Mouse (Mus musculus): ENCODE results near the gene Acvr2a. TPM values are rescaled to one million over a fixed set of nuclear protein-coding genes. Genes with fewer than 3 reads are reported as not detected.

Gene Acvr2a
- polyA plus RNA-seq, 1 experiment from 2014 or later: 26.2 TPM

- H3K27me3 ChIP-seq: no peaks in the 10 kb centered on the region
- H3K4me1 ChIP-seq (replicated peaks): peaks cover 3% of the 10 kb centered on the region; the same call in 1 of the 2 replicates
- no peak overlapping the region for H3K4me3 ChIP-seq (replicated peaks)
- H3K36me3 ChIP-seq: peaks cover 5% of the 10 kb centered on the region; the same call in 1 of the 2 replicates
- no peak overlapping the region for H3K4me2 ChIP-seq
- 0 out of 2 replicates have a peak overlapping the region, but pooled peaks have one; percentile 24 for H3K27ac ChIP-seq
- no peak overlapping the region for H3K9ac ChIP-seq (replicated peaks)
- H3K9me3 ChIP-seq: no peaks in the 10 kb centered on the region
- ATAC-seq (ENCODE audit: insufficient number of reproducible peaks, insufficient read depth, low FRiP score, low TSS enrichment, low read depth): no peak
Observed at GRCm38 (mm10) chr2:48885945-48886344, 72.0 kb downstream of the Acvr2a start.

DNA sequence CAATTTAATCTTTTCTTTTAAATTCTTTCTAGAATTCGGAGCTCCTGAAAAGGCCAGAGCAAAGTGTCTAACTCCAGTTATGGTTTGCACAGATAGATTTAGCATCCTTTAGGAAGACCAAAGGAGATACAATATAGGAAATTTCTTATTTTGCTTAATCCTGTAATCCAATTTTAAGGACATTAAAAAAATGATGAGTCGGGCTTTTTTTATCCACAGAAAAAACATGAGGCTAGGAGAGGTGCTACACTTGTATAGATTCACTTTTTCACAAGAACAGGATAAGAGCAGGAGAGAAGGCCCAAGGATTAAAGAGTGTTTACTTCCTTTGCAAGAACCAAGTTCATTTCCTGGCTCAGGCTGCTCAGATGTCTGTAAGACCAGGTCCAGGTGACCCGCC is 81.3 kb downstream of the Acvr2a start:
- WGBS: 85% methylated on average over 3 of the region's 3 CpGs
- Histone ChIP-seq H3K4me1 (replicated peaks) (no peaks in the 10 kb centered on the region), H3K4me2 (no peak overlapping the region), H3K9me3 (no peaks in the 10 kb centered on the region), H3K27me3 (no peaks in the 10 kb centered on the region), H3K4me3 (replicated peaks) (no peak overlapping the region), H3K9ac (replicated peaks) (no peak overlapping the region), H3K27ac (no peak overlapping the region), H3K36me3 (peaks cover 44% of the 10 kb centered on the region)
- ATAC-seq (ENCODE audit: insufficient number of reproducible peaks, insufficient read depth, low FRiP score, low TSS enrichment, low read depth): no peak

GRCm38 (mm10) chr2:48908866-48909265 is 95.0 kb downstream of the Acvr2a start:
- Histone ChIP-seq H3K9ac (replicated peaks) (no peak overlapping the region), H3K4me2 (no peak overlapping the region), H3K9me3 (no peaks in the 10 kb centered on the region), H3K4me3 (replicated peaks) (no peak overlapping the region), H3K27me3 (no peaks in the 10 kb centered on the region), H3K4me1 (replicated peaks) (no peaks in the 10 kb centered on the region), H3K36me3 (peaks cover 48% of the 10 kb centered on the region), H3K27ac (no peak overlapping the region)
- 63% methylated on average over 2 of the region's 2 CpGs for WGBS
- no peak for ATAC-seq (ENCODE audit: insufficient number of reproducible peaks, insufficient read depth, low FRiP score, low TSS enrichment, low read depth)

GRCm38 (mm10) chr2:48914185-48914584 is 100.3 kb downstream of the Acvr2a start:
- no peak overlapping the region for H3K27ac ChIP-seq
- peaks cover 50% of the 10 kb centered on the region for H3K36me3 ChIP-seq
- no peaks in the 10 kb centered on the region for H3K27me3 ChIP-seq
- 82% methylated on average over 1 of the region's 1 CpGs for WGBS
- no peak overlapping the region for H3K4me3 ChIP-seq (replicated peaks)
- no peak overlapping the region for H3K4me2 ChIP-seq
- H3K9ac ChIP-seq (replicated peaks): no peak overlapping the region
- H3K4me1 ChIP-seq (replicated peaks): no peaks in the 10 kb centered on the region
- no peaks in the 10 kb centered on the region for H3K9me3 ChIP-seq
- no peak for ATAC-seq (ENCODE audit: insufficient number of reproducible peaks, insufficient read depth, low FRiP score, low TSS enrichment, low read depth)

DNA sequence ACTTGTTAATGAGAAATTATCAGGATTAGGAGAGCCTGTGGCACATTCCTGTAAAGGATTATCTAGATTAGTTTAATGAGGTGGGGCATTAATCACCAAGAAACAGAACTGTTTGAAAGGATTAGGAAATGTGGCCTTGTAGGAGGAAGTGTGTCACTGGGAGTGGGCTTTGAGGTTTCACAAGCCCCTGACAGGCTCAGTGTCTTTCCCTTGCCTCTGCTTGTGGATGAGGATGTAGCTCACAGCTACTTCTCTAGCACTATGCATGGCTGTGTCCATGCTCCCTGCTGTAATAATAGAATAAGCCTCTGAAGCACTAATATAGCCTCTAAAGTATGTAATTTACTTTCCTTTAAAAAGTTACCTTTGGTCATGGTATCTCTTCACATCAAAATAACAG is 101.9 kb downstream of the Acvr2a start:
- peaks cover 58% of the 10 kb centered on the region for H3K36me3 ChIP-seq

GRCm38 (mm10) chr2:48935058-48935457 is 121.1 kb downstream of the Acvr2a start:
- Histone ChIP-seq H3K27me3 (no peaks in the 10 kb centered on the region), H3K27ac (no peak overlapping the region), H3K4me3 (replicated peaks) (no peak overlapping the region), H3K4me1 (replicated peaks) (no peaks in the 10 kb centered on the region), H3K36me3 (peaks cover 31% of the 10 kb centered on the region), H3K9me3 (no peaks in the 10 kb centered on the region), H3K4me2 (no peak overlapping the region), H3K9ac (replicated peaks) (no peak overlapping the region)
- 91% methylated on average over 2 of the region's 2 CpGs for WGBS
- no peak for ATAC-seq (ENCODE audit: insufficient number of reproducible peaks, insufficient read depth, low FRiP score, low TSS enrichment, low read depth)

More for the DNA sequence above, 101.9 kb downstream of the Acvr2a start:
- no peak overlapping the region for H3K9ac ChIP-seq (replicated peaks)
- H3K4me2 ChIP-seq: no peak overlapping the region
- no peak for ATAC-seq (ENCODE audit: insufficient number of reproducible peaks, insufficient read depth, low FRiP score, low TSS enrichment, low read depth)
- H3K4me1 ChIP-seq (replicated peaks): no peaks in the 10 kb centered on the region
- no peaks in the 10 kb centered on the region for H3K9me3 ChIP-seq
- no peak overlapping the region for H3K27ac ChIP-seq
- H3K4me3 ChIP-seq (replicated peaks): no peak overlapping the region
- H3K27me3 ChIP-seq: no peaks in the 10 kb centered on the region

DNA sequence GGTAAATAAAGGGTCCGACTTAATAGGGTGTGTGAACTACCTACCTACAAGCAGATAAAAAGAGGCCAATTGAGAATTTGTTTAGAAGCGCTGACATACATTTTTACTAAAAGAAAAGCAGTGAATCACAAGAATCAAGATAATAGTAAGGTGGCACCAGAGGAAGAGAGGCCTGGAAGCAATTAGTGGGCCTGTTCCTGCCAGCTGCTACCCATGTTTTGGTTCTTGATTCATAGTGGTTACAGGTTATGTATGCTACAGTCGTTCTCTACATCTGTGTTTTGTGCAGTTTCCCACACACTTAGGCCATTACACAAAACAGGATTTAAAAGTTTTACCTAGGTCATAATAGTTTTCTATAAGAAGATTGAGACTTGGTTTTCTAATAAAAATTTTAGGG is 133.9 kb downstream of the Acvr2a start:
- H3K4me1 ChIP-seq (replicated peaks): peaks cover 8% of the 10 kb centered on the region
- 49% methylated on average over 3 of the region's 3 CpGs for WGBS
- H3K27me3 ChIP-seq: no peaks in the 10 kb centered on the region
- H3K36me3 ChIP-seq: no peaks in the 10 kb centered on the region
- no peak for ATAC-seq (ENCODE audit: insufficient number of reproducible peaks, insufficient read depth, low FRiP score, low TSS enrichment, low read depth)
- H3K9me3 ChIP-seq: no peaks in the 10 kb centered on the region
- H3K9ac ChIP-seq (replicated peaks): peak overlapping the region; percentile 88; the same call in 1 of the 2 replicates
- H3K4me3 ChIP-seq (replicated peaks): peak overlapping the region; percentile 72
- peak overlapping the region; percentile 72 for H3K4me2 ChIP-seq
- no peak overlapping the region for H3K27ac ChIP-seq

GRCm38 (mm10) chr2:48948841-48949584 is 135.1 kb downstream of the Acvr2a start, which contains the start of gene Mbd5:
Mbd5 (plus strand) TSS chr2:48949508.
- peak within 1 kb of the TSS; percentile 72 for H3K4me2 ChIP-seq
- under 1% methylated on average over 49 of the region's 49 CpGs for WGBS
- peak within 1 kb of the TSS; percentile 95 for H3K27ac ChIP-seq
- no peaks in the 10 kb centered on the region for H3K36me3 ChIP-seq
- peak; percentile 99 for ATAC-seq (ENCODE audit: insufficient number of reproducible peaks, insufficient read depth, low FRiP score, low TSS enrichment, low read depth)
- H3K9me3 ChIP-seq: no peaks in the 10 kb centered on the region
- H3K27me3 ChIP-seq: no peaks in the 10 kb centered on the region
- H3K4me3 ChIP-seq (replicated peaks): peak within 1 kb of the TSS; percentile 72
- H3K4me1 ChIP-seq (replicated peaks): peaks cover 8% of the 10 kb centered on the region
- peak within 1 kb of the TSS; percentile 88 for H3K9ac ChIP-seq (replicated peaks)

- Histone ChIP-seq H3K4me1 (replicated peaks) (peaks cover 8% of the 10 kb centered on the region), H3K9me3 (no peaks in the 10 kb centered on the region), H3K27ac (peak overlapping the region; percentile 95), H3K4me3 (replicated peaks) (peak overlapping the region; percentile 72), H3K4me2 (peak overlapping the region; percentile 69), H3K27me3 (no peaks in the 10 kb centered on the region), H3K36me3 (no peaks in the 10 kb centered on the region), H3K9ac (replicated peaks) (peak overlapping the region; percentile 76)
- ATAC-seq (ENCODE audit: insufficient number of reproducible peaks, insufficient read depth, low FRiP score, low TSS enrichment, low read depth): peak; percentile 61
- 0% methylated on average over 9 of the region's 9 CpGs for WGBS
Observed at GRCm38 (mm10) chr2:48949743-48950251, 135.9 kb downstream of the Acvr2a start.

DNA sequence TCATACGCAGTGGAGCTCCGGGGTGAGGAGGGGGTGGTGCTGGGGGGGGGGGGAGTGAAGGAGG is 136.2 kb downstream of the Acvr2a start, which contains the start of gene Orc4:
Gene Orc4 (minus strand): TSS at position 26 of the 64 bp plus-strand sequence.
- H3K36me3 ChIP-seq: no peaks in the 10 kb centered on the region
- ATAC-seq (ENCODE audit: insufficient number of reproducible peaks, insufficient read depth, low FRiP score, low TSS enrichment, low read depth): no peak
- peak within 1 kb of the TSS; percentile 95 for H3K27ac ChIP-seq

DNA sequence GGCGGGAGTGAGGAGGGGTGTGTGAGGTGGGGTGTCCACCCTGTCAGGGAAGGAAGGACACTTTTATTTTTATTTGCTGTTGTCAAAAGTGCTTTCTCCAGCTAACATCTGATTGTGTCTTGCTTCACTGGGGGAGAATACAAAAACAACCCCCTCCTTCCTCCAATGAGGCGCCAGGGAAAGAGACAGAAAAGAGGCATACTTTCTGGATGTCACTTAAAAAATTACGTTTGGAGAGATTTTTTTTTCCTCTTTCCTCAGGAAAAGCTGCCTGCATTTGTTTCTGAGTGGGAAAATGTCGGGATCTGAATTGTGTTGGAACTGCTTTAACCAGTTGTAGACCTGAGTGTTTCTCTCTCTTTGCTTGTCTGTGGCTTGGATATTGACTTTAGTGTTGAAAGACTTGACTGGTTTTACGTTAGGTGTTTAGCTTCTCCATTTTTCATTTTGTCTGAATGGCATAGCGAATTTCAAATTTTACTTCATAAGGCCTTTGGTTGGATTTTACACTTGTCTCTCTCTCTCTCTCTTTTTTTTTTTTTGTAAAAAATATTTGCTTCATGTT is 136.5 kb downstream of the Acvr2a start:
- no peak for ATAC-seq (ENCODE audit: insufficient number of reproducible peaks, insufficient read depth, low FRiP score, low TSS enrichment, low read depth)
- Histone ChIP-seq H3K36me3 (no peaks in the 10 kb centered on the region), H3K4me3 (replicated peaks) (peak overlapping the region; percentile 72), H3K4me2 (peak overlapping the region; percentile 69), H3K9me3 (no peaks in the 10 kb centered on the region), H3K27ac (peak overlapping the region; percentile 95), H3K4me1 (replicated peaks) (peaks cover 8% of the 10 kb centered on the region), H3K27me3 (no peaks in the 10 kb centered on the region), H3K9ac (replicated peaks) (peak overlapping the region; percentile 76)
- 8% methylated on average over 6 of the region's 6 CpGs for WGBS

More for the DNA sequence above, 136.2 kb downstream of the Acvr2a start, which contains the start of gene Orc4:
- H3K4me3 ChIP-seq (replicated peaks): peak within 1 kb of the TSS; percentile 72
- H3K4me2 ChIP-seq: peak within 1 kb of the TSS; percentile 69
- 0% methylated on average over 2 of the region's 2 CpGs for WGBS
- peaks cover 8% of the 10 kb centered on the region for H3K4me1 ChIP-seq (replicated peaks)
- H3K27me3 ChIP-seq: no peaks in the 10 kb centered on the region
- H3K9ac ChIP-seq (replicated peaks): peak within 1 kb of the TSS; percentile 88
- no peaks in the 10 kb centered on the region for H3K9me3 ChIP-seq
